Mouse (Mus musculus) intestine, embryonic 15.5 days (tissue): Measurements from ENCODE around the gene Nsmce4a. TPM values are rescaled to one million over a fixed set of nuclear protein-coding genes. Genes with fewer than 3 reads are reported as not detected.

Experiments used
- ATAC-seq: fragments of 200-750 bp; cut with Nextera tagmentation; 2 replicates; pipeline ENCODE4 v1.8.0; 2017; ENCODE audit warnings: moderate TSS enrichment, moderate library complexity
- H3K27ac ChIP-seq: fragments of 300-500 bp; sonication (generic); 2 replicates; pipeline ENCODE4 v1.5.1; 2015; ENCODE audit warnings: mild to moderate bottlenecking, inconsistent platforms
- H3K27me3 ChIP-seq: fragments of 300-500 bp; sonication (generic); replicated peaks from 2 replicates; pipeline ENCODE4 v1.6.1; 2015; ENCODE audit warnings: inconsistent platforms
- H3K36me3 ChIP-seq: fragments of 300-500 bp; sonication (generic); 2 replicates; pipeline ENCODE4 v1.6.1; 2015; ENCODE audit warnings: inconsistent platforms
- H3K4me1 ChIP-seq: fragments of 300-500 bp; sonication (generic); replicated peaks from 2 replicates; pipeline ENCODE4 v1.6.1; 2015; ENCODE audit warnings: inconsistent platforms
- H3K4me2 ChIP-seq: fragments of 300-500 bp; sonication (generic); replicated peaks from 2 replicates; pipeline ENCODE4 v1.6.1; 2015; ENCODE audit warnings: mild to moderate bottlenecking, inconsistent platforms
- H3K4me3 ChIP-seq: fragments of 300-500 bp; sonication (generic); replicated peaks from 2 replicates; pipeline ENCODE4 v1.5.1; 2015; ENCODE audit warnings: inconsistent platforms
- H3K9ac ChIP-seq: fragments of 300-500 bp; sonication (generic); 2 replicates; pipeline ENCODE4 v1.6.1; 2015; ENCODE audit warnings: inconsistent platforms
- H3K9me3 ChIP-seq: fragments of 300-500 bp; sonication (generic); 2 replicates; pipeline ENCODE4 v1.6.1; 2016; ENCODE audit warnings: inconsistent platforms
- WGBS: fragments of 180-500 bp; shearing (Covaris S2); methylation state at CpG from one replicate; pipeline ENCODE4 v1.1.7; 2015; 5-methylcytosine and 5-hydroxymethylcytosine counted together
- polyA plus RNA-seq: library from polyadenylated mRNA; unstranded; fragments of >200 nt; fragmentation: Nextera tagmentation; extraction: Ambion mirVana; gene quantifications from 2 replicates; pipeline ENCODE4 v1.2.1, GENCODE M21; 2015

The Nsmce4a gene
- polyA plus RNA-seq, 1 experiment from 2014 or later, result 146 TPM

DNA sequence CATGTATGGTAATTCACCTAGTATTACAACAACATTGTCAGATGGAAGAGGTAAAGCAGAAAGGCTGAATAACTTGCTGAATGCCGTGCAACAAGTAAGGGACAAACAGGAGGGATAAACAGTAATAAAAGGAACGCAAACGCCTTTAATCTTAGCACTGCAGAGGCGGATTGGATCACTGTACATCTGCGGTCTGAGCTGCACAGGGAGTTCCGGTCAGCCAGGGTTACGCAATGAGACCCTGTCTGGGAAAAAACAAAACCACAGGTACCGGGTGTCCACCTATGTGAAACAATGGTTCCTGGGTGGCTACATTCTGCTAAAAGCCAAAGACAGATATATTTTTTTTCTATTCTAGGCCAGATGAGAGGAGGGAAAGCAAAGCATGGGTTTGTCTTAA, 49.5 kb downstream of the Nsmce4a start:
- WGBS, result 88% methylated on average over 8 of the region's 8 CpGs

DNA sequence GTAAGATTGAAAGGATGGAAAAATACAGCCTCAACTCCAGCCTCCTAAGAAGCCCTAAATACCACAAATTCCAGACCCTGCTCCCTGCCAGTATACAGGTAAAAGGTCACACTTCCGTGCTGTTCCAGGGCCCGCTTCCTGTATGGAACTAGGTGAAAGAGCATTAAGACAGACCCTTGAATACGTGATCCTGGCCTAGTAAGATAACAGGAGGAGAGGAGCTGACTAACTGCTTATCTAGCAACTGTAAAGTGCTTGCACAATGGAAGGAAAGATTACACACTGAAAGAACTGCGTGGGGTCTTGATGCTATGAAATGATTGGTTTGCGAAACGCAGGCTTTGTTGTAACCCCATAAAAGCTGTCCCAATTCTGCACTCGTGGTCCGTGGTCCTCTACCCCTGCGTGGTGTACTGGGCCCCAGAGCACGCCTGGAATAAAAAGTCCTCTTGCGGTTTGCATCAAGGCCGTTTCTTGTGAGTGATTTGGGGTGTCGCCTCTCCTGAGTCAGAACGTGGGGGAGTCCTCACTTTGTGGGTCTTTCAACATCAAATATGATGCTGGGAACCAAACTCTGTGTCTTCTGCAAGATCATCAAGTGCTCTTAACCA, 52.0 kb downstream of the Nsmce4a start:
- Histone ChIP-seq H3K4me3 (no peak overlapping the region), H3K36me3 (no peaks in the 10 kb centered on the region), H3K9me3 (no peaks in the 10 kb centered on the region), H3K4me2 (no peak overlapping the region), H3K27me3 (no peaks in the 10 kb centered on the region), H3K27ac (peak overlapping the region; percentile 95; the same call in 1 of the 2 replicates), H3K4me1 (peaks cover 5% of the 10 kb centered on the region), H3K9ac (no peak overlapping the region)
- no peak for ATAC-seq
- 81% methylated on average over 14 of the region's 14 CpGs for WGBS

More for the DNA sequence above, 49.5 kb downstream of the Nsmce4a start:
- Histone ChIP-seq H3K4me2 (no peak overlapping the region), H3K4me3 (no peak overlapping the region), H3K9ac (no peak overlapping the region), H3K27me3 (no peaks in the 10 kb centered on the region), H3K36me3 (no peaks in the 10 kb centered on the region), H3K4me1 (peaks cover 5% of the 10 kb centered on the region), H3K9me3 (no peaks in the 10 kb centered on the region), H3K27ac (no peak overlapping the region)
- no peak for ATAC-seq

- no peaks in the 10 kb centered on the region for H3K36me3 ChIP-seq
- H3K4me2 ChIP-seq, result peak within 1 kb of the TSS; percentile 76
- peaks cover 5% of the 10 kb centered on the region for H3K4me1 ChIP-seq
- peak; percentile 0; the same call in 1 of the 2 replicates for ATAC-seq
- H3K27me3 ChIP-seq, result no peaks in the 10 kb centered on the region
- H3K27ac ChIP-seq, result peak within 1 kb of the TSS; percentile 95
- WGBS, result 11% methylated on average over 20 of the region's 20 CpGs
- peak within 1 kb of the TSS; percentile 88 for H3K9ac ChIP-seq
- H3K4me3 ChIP-seq, result peak within 1 kb of the TSS; percentile 73
- no peaks in the 10 kb centered on the region for H3K9me3 ChIP-seq
These were observed 52.9 kb downstream of the Nsmce4a start, which contains the start of gene Ate1 for GRCm38 (mm10) chr7:130520049-130520425. Ate1 (minus strand) TSS chr7:130520369.

GRCm38 (mm10) chr7:130519096-130520048, 53.5 kb downstream of the Nsmce4a start:
- under 1% methylated on average over 90 of the region's 90 CpGs for WGBS

DNA sequence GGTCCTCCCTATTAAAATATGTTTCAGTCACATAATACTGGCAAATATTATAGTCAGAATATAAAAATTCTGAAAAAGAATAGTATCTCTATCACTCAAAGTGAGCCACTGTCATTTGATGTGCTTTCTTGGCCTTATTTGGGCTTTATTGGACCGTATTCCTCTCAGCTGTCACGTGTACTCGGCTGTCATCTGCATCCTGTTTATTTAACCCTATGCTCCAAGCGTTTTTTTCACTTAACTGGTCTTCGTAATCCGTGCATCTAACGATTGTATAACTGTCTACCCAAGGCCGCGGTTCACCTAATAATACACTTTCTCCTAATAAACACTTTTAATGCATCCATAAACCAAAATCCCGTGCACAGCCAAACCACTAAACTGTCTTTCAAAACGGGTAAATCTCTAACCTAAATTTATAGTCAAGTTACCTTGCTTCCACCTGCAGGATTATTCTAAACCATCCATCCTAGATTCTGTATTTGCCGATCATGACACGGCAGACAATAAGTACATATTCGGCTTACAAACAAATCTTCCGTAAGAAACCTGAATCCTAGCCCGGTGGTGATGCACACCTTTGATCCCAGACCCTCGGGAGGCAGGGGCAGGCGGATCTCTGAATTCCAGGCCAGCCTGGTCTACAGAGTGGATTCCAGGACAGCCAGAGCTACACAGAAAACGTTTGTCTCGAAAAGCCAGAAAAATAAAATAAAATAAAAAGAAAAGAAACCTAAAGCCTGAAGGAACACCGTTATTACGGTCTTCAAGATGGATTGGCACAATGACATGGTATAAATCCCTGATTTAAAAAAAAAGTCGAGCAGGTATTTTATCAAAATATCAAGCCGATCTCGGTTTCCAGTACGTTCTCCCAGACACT, 54.5 kb downstream of the Nsmce4a start:
- Histone ChIP-seq H3K4me2 (peak overlapping the region; percentile 66), H3K9me3 (no peaks in the 10 kb centered on the region), H3K27me3 (no peaks in the 10 kb centered on the region), H3K27ac (peak overlapping the region; percentile 83), H3K9ac (peak overlapping the region; percentile 88), H3K36me3 (no peaks in the 10 kb centered on the region), H3K4me1 (peaks cover 5% of the 10 kb centered on the region), H3K4me3 (peak overlapping the region; percentile 73)
- no peak for ATAC-seq
- 18% methylated on average over 26 of the region's 26 CpGs for WGBS

More at GRCm38 (mm10) chr7:130519096-130520048, 53.5 kb downstream of the Nsmce4a start:
- H3K4me2 ChIP-seq, result peak overlapping the region; percentile 76
- H3K4me1 ChIP-seq, result peaks cover 5% of the 10 kb centered on the region
- H3K36me3 ChIP-seq, result no peaks in the 10 kb centered on the region
- H3K4me3 ChIP-seq, result peak overlapping the region; percentile 73
- H3K27ac ChIP-seq, result peak overlapping the region; percentile 95
- peak; percentile 99 for ATAC-seq
- no peaks in the 10 kb centered on the region for H3K27me3 ChIP-seq
- H3K9ac ChIP-seq, result peak overlapping the region; percentile 88
- H3K9me3 ChIP-seq, result no peaks in the 10 kb centered on the region

- Histone ChIP-seq H3K9ac (no peak overlapping the region), H3K36me3 (peaks cover 4% of the 10 kb centered on the region), H3K4me1 (no peaks in the 10 kb centered on the region), H3K9me3 (no peaks in the 10 kb centered on the region), H3K4me3 (no peak overlapping the region), H3K27ac (no peak overlapping the region), H3K27me3 (no peaks in the 10 kb centered on the region), H3K4me2 (no peak overlapping the region)
- ATAC-seq, result no peak
- 92% methylated on average over 5 of the region's 5 CpGs for WGBS
These were observed 62.7 kb downstream of the Nsmce4a start for GRCm38 (mm10) chr7:130510243-130510642.

DNA sequence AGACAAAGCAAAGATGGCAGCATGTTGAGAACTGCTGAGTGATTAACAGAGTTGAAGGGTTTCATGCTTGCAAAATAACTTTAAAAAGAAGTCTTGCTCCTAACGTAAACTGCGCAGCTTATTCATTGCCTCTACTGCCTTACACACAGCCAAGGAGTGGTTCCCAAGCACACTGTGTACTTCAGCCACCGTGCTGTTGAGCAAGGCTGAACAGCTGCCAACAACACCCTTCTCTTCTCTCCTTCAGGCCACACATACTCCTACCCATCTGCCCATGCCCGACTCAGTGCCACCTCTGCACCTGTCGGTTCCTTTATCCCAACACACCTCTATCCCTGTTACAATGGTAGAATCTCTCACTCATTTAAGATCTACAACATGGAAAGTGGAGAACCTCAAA, 69.9 kb downstream of the Nsmce4a start:
- Histone ChIP-seq H3K27me3 (no peaks in the 10 kb centered on the region), H3K4me1 (no peaks in the 10 kb centered on the region), H3K27ac (no peak overlapping the region), H3K4me3 (no peak overlapping the region), H3K9ac (no peak overlapping the region), H3K9me3 (no peaks in the 10 kb centered on the region), H3K36me3 (peaks cover 3% of the 10 kb centered on the region), H3K4me2 (no peak overlapping the region)
- 97% methylated on average over 5 of the region's 5 CpGs for WGBS
- ATAC-seq, result no peak

- Histone ChIP-seq H3K4me1 (no peaks in the 10 kb centered on the region), H3K27ac (no peak overlapping the region), H3K4me3 (no peak overlapping the region), H3K9ac (no peak overlapping the region), H3K9me3 (no peaks in the 10 kb centered on the region), H3K4me2 (no peak overlapping the region), H3K27me3 (no peaks in the 10 kb centered on the region), H3K36me3 (peaks cover 3% of the 10 kb centered on the region; the same call in 1 of the 2 replicates)
- ATAC-seq, result no peak
- 68% methylated on average over 1 of the region's 1 CpGs for WGBS
These were observed 71.4 kb downstream of the Nsmce4a start for GRCm38 (mm10) chr7:130501499-130501898.

GRCm38 (mm10) chr7:130493346-130493745, 79.6 kb downstream of the Nsmce4a start:
- Histone ChIP-seq H3K4me2 (no peak overlapping the region), H3K9me3 (no peaks in the 10 kb centered on the region), H3K4me1 (no peaks in the 10 kb centered on the region)

GRCm38 (mm10) chr7:130492026-130492425, 80.9 kb downstream of the Nsmce4a start:
- no peak for ATAC-seq
- no peaks in the 10 kb centered on the region for H3K27me3 ChIP-seq
- H3K4me1 ChIP-seq, result no peaks in the 10 kb centered on the region
- H3K27ac ChIP-seq, result no peak overlapping the region
- H3K4me3 ChIP-seq, result no peak overlapping the region
- H3K4me2 ChIP-seq, result no peak overlapping the region
- H3K9me3 ChIP-seq, result no peaks in the 10 kb centered on the region
- H3K9ac ChIP-seq, result no peak overlapping the region
- no peaks in the 10 kb centered on the region; the same call in 1 of the 2 replicates for H3K36me3 ChIP-seq

More at GRCm38 (mm10) chr7:130493346-130493745, 79.6 kb downstream of the Nsmce4a start:
- H3K27me3 ChIP-seq, result no peaks in the 10 kb centered on the region
- H3K9ac ChIP-seq, result no peak overlapping the region
- 77% methylated on average over 3 of the region's 3 CpGs for WGBS
- H3K4me3 ChIP-seq, result no peak overlapping the region
- ATAC-seq, result no peak
- H3K27ac ChIP-seq, result no peak overlapping the region
- no peaks in the 10 kb centered on the region for H3K36me3 ChIP-seq
